Mouse (Mus musculus) layer of hippocampus, adult 2 months (tissue): ENCODE results near the gene Wnk4. TPM values are rescaled to one million over a fixed set of nuclear protein-coding genes. Genes with fewer than 3 reads are reported as not detected.

ENCODE experiments used
- DNase-seq, 2 experiments: peaks; one replicate each; pipeline ENCODE4 v3.0.0; 2022; ENCODE audit warnings: low spot score in 2 of 2
- H3K27ac ChIP-seq: fragments of 200-600 bp; 2 replicates; pipeline ENCODE4 v1.8.1; 2022
- H3K4me3 ChIP-seq: fragments of 200-600 bp; 2 replicates; pipeline ENCODE4 v1.8.1; 2022; ENCODE audit warnings: mild to moderate bottlenecking
- CTCF ChIP-seq: fragments of 200-600 bp; conservative IDR thresholded peaks from 2 replicates; pipeline ENCODE4 v1.8.1; 2022; ENCODE audit warnings: antibody characterized with exemption, mild to moderate bottlenecking, moderate library complexity
- long read RNA-seq, 2 experiments: library from polyadenylated mRNA; stranded (forward); transcript quantifications; one replicate each; pipeline ENCODE4 v2.0.0; 2021; ENCODE audit warnings: borderline mapping rate in 2 of 2
- total RNA-seq, 2 experiments: library from RNA; stranded (reverse); gene quantifications; 2 replicates each; pipeline ENCODE4 v1.2.3; 2021

Wnk4 gene
- 10 to 100 TPM; 11.3 to 11.4 TPM for total RNA-seq
- long read RNA-seq, experiment 1, partial matches to known transcripts: 3 of 5 reads
- long read RNA-seq, experiment 1, other reads (novel, unspliced or antisense): 2 of 5 reads
- long read RNA-seq, experiment 2, partial matches to known transcripts: 4 of 7 reads
- long read RNA-seq, experiment 2, other reads (novel, unspliced or antisense): 3 of 7 reads

DNA sequence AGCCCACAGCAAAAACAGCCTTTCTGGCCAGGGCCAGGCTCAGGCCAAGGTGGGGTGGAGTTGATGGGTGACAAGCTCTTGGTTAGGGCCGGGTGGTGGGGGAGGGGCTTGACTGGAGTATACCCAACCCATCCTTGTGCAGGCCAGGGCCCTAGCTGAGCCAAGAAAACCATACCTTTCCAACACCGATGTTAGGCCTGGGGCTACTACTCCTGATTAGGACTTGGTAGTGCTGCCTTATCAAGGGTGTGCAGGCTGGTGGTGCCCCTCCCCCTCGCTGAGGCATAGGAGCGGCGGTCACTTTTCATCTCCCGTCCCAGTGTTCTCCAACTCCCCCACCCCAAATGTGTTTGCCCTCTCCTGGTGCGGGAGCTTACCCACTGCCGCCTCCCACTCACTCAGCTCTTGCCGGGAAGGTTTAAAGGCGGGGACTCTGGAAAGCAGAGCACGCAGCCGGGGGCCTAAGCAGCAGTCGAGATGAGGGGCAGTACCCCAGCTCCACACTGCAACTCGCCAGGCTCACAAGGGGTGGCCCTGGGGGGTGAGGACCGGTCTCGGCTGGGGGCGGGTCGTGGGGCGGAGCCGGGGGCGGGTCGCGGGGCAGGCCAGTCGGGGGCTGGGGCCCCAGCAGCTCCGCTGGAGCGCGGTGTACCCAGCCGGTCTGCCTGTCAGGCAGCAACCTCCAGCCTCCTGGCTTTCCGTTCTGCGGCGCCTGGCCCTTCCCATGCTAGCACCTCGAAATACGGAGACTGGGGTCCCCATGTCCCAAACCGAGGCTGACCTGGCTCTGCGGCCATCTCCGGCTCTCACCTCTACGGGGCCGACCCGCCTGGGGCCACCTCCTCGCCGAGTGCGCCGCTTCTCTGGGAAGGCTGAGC is at the start of gene Wnk4:
TSS of gene Wnk4 (plus strand) at position 620 of the 878 bp plus-strand sequence.
- peak in 1 of 2 experiments; percentile 29 for DNase-seq
- peak within 1 kb of the TSS; percentile 81 for H3K27ac ChIP-seq
- H3K4me3 ChIP-seq: peak within 1 kb of the TSS; percentile 55
- TF ChIP-seq CTCF: no peak

- peak; percentile 67 to 70 for DNase-seq
- TF ChIP-seq CTCF: peak; percentile 87
Measured at GRCm38 (mm10) chr11:101211970-101212369, 48.4 kb upstream of the Wnk4 start.

GRCm38 (mm10) chr11:101216936-101217335 is 43.4 kb upstream of the Wnk4 start:
- Histone ChIP-seq H3K27ac (no peak overlapping the region), H3K4me3 (no peak overlapping the region)
- no peak for TF ChIP-seq CTCF
- no peak for DNase-seq

More at GRCm38 (mm10) chr11:101211970-101212369, 48.4 kb upstream of the Wnk4 start:
- Histone ChIP-seq H3K4me3 (no peak overlapping the region), H3K27ac (no peak overlapping the region)

DNA sequence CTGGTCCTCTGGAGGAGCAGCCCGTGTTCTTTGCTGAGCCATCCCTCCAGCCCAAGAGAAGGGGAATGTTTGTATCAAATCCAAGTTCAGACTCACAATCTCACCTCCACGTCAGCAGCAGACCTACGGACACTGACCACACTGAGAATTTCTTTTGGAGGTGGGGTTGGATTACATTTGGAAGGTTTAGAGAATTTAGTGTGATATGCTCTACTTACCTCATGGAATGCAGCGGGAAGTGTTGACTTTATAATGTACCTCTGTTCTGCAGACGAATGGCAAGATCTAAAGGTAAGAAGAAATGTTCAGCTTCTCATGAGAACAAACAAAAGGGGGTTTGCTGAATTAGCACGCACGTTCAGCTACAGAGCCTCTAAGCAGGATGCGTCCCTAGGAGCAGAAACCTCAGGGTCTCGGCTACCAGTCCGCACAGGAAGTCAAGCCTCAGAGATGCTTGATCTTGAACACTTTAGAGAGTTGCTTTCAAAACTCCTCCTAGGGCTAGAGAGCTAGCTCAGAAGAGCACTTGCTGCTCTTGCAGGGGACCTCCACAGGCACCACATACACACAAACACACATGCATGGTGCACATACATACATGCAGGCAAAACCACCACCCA is 41.8 kb upstream of the Wnk4 start:
- DNase-seq: no peak
- no peak overlapping the region for H3K4me3 ChIP-seq
- H3K27ac ChIP-seq: no peak overlapping the region
- TF ChIP-seq CTCF: no peak

- peak overlapping the region; percentile 90 for H3K27ac ChIP-seq
- TF ChIP-seq CTCF: no peak
- no peak for DNase-seq
- H3K4me3 ChIP-seq: no peak overlapping the region
Measured at GRCm38 (mm10) chr11:101220853-101221252, 39.5 kb upstream of the Wnk4 start.

- H3K27ac ChIP-seq: peak overlapping the region; percentile 90
- H3K4me3 ChIP-seq: no peak overlapping the region
- no peak for TF ChIP-seq CTCF
- peak; percentile 23 to 63 for DNase-seq
Measured at GRCm38 (mm10) chr11:101221306-101221986, 38.9 kb upstream of the Wnk4 start.

DNA sequence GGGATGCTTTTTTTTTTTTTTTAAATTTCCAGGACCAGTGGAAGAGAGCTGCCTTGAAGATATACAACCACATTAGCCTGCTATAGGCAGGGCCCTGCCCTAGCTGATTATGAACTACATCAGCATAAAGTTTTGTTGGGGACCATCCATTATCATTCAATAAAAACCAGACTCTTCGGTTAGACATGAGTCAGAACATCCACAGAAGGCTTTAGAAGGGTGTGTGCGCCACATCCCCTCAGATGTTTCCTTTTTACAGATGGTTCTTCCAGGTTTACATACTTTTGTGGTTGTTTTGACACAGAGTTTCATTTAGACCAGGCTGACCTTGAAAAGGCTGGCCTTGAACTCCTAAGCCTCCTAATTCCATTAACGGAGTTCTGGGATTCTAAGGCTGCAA is 36.0 kb upstream of the Wnk4 start:
- no peak for DNase-seq
- Histone ChIP-seq H3K4me3 (no peak overlapping the region), H3K27ac (no peak overlapping the region; the same call in 1 of the 2 replicates)
- TF ChIP-seq CTCF: no peak

GRCm38 (mm10) chr11:101225331-101226064 is 34.9 kb upstream of the Wnk4 start:
- peak overlapping the region; percentile 94 for H3K27ac ChIP-seq
- no peak for DNase-seq
- peak overlapping the region; percentile 76 for H3K4me3 ChIP-seq
- TF ChIP-seq CTCF: no peak

DNA sequence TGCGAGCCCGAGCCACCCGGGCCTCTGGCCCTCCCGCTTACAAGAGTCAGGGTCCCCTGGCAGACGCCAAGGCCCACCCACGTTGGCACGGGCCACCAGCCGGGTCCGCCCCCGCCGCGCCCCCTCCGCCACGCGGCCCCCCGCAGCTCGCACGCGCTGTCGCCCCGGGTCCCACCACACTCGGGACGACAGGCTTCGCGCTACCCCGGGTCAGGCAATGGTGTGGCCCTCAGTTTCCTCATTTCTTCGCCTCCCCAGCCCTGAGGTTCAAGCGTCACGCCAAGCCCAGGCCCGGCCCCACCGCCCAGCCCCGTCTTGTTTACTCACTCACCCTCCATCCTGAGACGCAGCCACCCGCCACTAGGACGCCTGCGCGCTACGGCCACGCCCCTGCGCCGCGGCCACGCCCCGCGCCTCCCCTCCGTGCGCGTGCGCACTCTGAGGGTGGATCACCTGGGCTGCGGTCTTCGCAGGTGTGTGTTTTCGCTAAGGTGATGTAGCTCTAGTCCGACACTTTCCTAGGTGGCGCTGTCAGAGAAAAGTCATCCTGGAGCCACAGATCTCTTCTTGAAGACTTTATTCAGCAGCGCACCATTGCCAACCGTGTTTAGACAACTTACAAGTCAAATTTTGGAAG is 34.2 kb upstream of the Wnk4 start, which contains the start of gene Ezh1:
TSS of gene Ezh1 (minus strand) at position 399 of the 637 bp plus-strand sequence.
- H3K4me3 ChIP-seq: peak within 1 kb of the TSS; percentile 76
- H3K27ac ChIP-seq: peak within 1 kb of the TSS; percentile 94
- DNase-seq: peak; percentile 87 to 93
- peak; percentile 63 for TF ChIP-seq CTCF

- DNase-seq: no peak
- Histone ChIP-seq H3K27ac (peak overlapping the region; percentile 90), H3K4me3 (no peak overlapping the region)
- TF ChIP-seq CTCF: no peak
Measured at GRCm38 (mm10) chr11:101229361-101229900, 30.9 kb upstream of the Wnk4 start.

GRCm38 (mm10) chr11:101230061-101230511 is 30.3 kb upstream of the Wnk4 start:
- no peak overlapping the region for H3K4me3 ChIP-seq
- TF ChIP-seq CTCF: no peak
- DNase-seq: peak; percentile 30 to 48
- H3K27ac ChIP-seq: peak overlapping the region; percentile 90

- no peak for DNase-seq
- Histone ChIP-seq H3K4me3 (peak overlapping the region; percentile 32), H3K27ac (peak overlapping the region; percentile 90)
- no peak for TF ChIP-seq CTCF
Measured at GRCm38 (mm10) chr11:101230526-101230925, 29.8 kb upstream of the Wnk4 start.
